Mouse (Mus musculus) CH12F3 (cell line): ENCODE results near the gene Troap.

Experiments used
- in situ Hi-C: fragments of 300-500 bp; cut with MboI; formaldehyde crosslinking; loops from 2 replicates; pipeline ENCODE4 v1.14.3; 2020; ENCODE audit warnings: low sequenced_read_pairs

Troap gene

GRCm38 (mm10) chr15:99112843-99113395 is 38.5 kb downstream of the Troap start:
- in situ Hi-C loops: no loop called here

- in situ Hi-C loops: no loop called here
Measured at GRCm38 (mm10) chr15:99113396-99113975, 39.1 kb downstream of the Troap start.

DNA sequence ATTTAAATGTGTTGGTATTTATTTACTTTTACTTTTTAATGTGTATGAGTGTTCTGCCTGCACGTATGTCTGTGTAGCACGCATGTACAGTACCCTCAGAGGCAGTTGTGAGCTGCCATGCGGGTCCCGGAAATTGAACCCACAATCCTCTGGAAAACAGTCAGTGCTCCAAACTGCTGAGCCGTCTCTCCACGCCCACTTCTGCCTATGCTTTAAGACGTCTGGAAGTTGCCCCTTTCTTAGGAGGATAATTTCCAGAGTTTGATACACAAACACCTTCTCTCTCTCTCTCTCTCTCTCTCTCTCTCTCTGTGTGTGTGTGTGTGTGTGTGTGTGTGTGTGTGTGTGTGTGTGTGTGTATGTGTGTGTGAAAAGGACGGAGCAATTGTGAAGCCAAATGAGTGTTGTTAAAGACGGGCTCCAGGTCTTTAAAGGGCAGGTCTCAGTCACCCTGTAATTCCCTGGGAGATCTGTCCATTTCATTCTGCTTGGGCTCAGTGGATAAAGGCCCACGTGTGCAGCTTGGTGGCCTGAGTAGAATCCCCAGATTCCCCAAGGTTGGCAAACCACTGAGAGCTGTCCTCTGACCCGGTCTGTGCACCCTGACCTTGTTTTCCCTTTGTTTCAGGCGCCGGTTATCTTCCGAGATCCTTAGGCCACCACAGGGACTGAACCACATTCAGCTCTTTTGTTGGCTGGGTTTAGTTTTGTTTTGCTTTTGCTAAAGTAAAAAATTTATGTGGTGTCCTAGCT is 40.1 kb downstream of the Troap start:
- in situ Hi-C loops: no loop called here

GRCm38 (mm10) chr15:99115065-99115423 is 40.7 kb downstream of the Troap start:
- in situ Hi-C loops: no loop called here

- in situ Hi-C loops: no loop called here
Measured at GRCm38 (mm10) chr15:99116539-99116938, 42.2 kb downstream of the Troap start.

GRCm38 (mm10) chr15:99120814-99121213 is 46.4 kb downstream of the Troap start:
- in situ Hi-C loops: no loop called here

GRCm38 (mm10) chr15:99122642-99123041 is 48.3 kb downstream of the Troap start:
- in situ Hi-C loops: no loop called here

DNA sequence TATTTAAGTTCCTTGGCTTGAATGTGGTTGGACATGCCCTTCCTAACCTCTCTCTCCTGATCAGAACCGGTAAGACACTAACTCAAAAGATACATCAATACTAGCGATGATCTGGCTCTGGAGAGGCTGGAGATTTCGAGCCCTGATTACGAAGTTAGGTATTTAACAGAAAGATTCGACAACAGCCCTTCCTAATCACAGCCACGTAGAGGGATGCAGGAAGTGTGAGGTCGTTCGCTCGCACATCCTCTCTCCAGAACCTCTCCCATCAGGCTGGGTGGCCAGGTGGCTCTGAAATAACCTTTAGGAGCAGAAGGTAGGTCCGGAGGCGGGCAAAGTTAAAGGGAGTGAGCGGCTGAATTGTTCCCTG is 51.3 kb downstream of the Troap start, which contains the start of gene Spats2:
Gene Spats2 (plus strand): TSS at position 206 of the 370 bp plus-strand sequence.
- in situ Hi-C loops: no loop called here

DNA sequence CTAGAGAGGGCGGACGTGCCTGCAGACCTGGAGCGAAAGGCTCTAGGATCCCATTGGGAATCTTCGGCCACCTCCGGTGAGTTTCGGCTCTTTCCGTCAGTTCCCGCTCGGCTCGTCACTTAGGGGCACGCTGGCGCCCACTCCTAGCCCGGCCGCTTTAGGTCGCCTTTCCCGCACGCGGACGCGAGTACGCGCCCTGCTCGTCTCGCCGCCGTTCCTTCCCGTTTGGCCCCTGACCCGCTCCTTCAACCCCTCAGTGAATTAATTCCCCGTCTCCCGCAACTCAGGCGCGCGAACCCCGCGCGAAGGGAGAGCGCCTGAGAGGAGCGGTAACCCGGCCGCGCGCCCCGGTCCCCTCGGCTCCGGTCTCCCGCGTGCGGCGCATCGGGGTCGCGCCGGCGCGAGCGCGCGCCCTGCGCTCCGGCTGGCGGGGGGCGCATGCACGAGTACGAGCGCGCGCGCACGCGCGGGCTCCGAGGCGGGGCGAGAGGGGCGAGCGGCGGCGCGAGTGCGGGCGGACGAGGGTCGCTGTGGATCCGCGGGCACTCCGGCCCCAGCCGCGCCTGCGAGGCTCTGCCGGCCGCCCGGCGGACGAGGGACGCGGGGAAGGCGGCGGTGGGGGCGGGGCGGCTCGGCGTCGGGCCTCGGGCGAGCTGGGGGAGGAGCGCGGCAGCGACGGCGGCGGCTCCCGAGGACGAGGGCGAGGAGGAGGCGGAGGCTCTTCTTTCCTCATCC is 51.9 kb downstream of the Troap start:
- in situ Hi-C loops: no loop called here

GRCm38 (mm10) chr15:99126816-99127365 is 52.5 kb downstream of the Troap start:
- in situ Hi-C loops: no loop called here

GRCm38 (mm10) chr15:99127851-99128522 is 53.6 kb downstream of the Troap start:
- in situ Hi-C loops: no loop called here

GRCm38 (mm10) chr15:99129441-99129840 is 55.1 kb downstream of the Troap start:
- in situ Hi-C loops: no loop called here

DNA sequence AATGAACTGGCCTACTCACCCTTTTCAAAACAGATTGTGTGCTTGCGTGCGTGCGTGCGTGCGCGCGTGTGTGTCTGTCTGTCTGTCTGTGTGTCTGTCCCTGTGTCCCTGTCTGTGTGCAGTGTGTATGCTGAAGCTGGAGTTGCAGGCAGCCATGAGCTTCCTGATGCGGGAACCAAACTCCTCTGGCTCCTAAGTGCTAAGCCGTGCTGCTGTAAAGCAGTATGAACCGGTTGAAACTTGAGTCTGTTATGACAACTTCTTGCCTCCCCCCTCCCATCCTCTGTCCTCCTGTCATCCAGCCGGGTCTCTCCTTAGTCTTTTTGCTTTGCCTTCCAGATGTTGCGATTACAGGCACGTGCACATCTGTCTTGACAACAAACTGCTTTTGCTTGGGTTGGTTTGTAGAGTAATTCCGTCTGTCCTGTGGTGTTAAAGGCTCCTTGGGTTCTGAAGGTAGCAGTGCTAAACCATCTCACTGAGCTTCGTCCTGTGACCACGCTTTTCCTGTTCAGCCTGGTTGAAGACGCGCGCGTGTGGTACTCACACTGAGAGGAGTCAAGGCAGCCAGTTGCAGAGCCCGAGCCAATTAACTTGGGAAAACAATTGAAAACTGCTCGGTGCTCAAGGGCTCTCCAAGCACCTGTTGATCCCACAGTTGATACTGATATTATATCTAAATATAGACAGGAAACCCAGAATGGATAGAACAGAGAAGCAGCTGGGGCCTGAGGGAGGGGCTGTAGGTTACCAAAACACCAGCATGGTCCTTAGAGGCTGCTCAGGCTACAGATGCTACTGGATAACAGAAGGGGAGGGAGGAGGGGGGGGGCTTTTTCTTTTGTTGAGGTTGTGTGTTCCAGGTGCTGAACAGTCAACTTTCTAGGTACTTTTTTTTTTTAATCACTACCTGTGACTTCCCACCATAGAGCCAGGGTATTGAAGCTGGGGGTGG is 55.9 kb downstream of the Troap start:
- in situ Hi-C loops: no loop called here
